Mouse (Mus musculus) megakaryocyte, embryonic 14.5 days (primary cell): ENCODE results near the gene Trmt10c.

ENCODE experiments used
- FLI1 ChIP-seq: IDR thresholded peaks from 2 replicates; pipeline ENCODE4 v1.6.1; 2012; ENCODE audit warnings: low read length, inconsistent platforms, mixed read lengths
- GATA1 ChIP-seq: IDR thresholded peaks from 3 replicates; pipeline ENCODE4 v1.6.1; 2012; ENCODE audit warnings: mixed read lengths, low read length, inconsistent platforms, borderline replicate concordance

DNA sequence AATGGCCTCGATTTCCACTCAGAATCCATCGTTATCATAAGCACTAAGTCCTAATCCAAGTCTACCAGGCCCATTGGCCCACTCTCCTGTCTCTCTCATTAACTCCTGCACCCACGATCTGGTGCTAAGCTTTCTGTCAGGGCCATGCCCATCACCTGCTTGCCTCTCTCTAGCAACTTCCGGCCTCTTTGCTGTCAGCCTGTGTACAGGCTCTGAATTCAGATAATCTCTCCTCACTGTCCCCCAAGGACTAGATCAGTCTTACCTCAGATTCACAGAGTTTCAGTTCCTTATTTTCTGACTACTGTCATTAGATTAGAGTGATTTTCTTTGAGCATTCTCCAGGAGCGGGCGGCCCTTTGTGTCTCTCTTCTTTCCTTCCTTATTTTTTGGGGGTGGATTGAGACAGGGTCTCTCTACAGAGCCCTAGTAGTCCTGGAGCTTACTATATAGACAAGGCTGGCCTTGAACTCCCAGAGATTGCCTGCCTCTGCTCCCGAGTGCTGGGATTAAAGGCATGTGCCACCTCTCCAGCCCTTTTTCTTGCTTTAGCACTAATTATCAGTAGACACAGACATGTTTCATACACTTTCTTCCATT, 24.5 kb upstream of the Trmt10c start:
- TF ChIP-seq FLI1: no peak
- no peak for TF ChIP-seq GATA1
